Mouse (Mus musculus) urinary bladder, postnatal 4 days (tissue): ENCODE data around the gene Nav3.

Experiments
- DNase-seq, 2 experiments: peaks; one replicate each; pipeline ENCODE4 v3.0.0; 2021 to 2022; ENCODE audit warnings: low spot score in 2 of 2

Gene Nav3

GRCm38 (mm10) chr10:109684109-109685056, 771.6 kb downstream of the Nav3 start:
- no peak for DNase-seq

GRCm38 (mm10) chr10:109672896-109673295, 783.1 kb downstream of the Nav3 start:
- DNase-seq: no peak

GRCm38 (mm10) chr10:109667453-109667852, 788.6 kb downstream of the Nav3 start:
- no peak for DNase-seq

GRCm38 (mm10) chr10:109664629-109665317, 791.2 kb downstream of the Nav3 start:
- peak; percentile 30 to 70 for DNase-seq

- DNase-seq: no peak
These were observed 804.5 kb downstream of the Nav3 start for GRCm38 (mm10) chr10:109651516-109651915.

GRCm38 (mm10) chr10:109643598-109643997, 812.4 kb downstream of the Nav3 start:
- no peak for DNase-seq

- no peak for DNase-seq
These were observed 814.2 kb downstream of the Nav3 start for GRCm38 (mm10) chr10:109641806-109642205.

GRCm38 (mm10) chr10:109637702-109638101, 818.3 kb downstream of the Nav3 start:
- DNase-seq: no peak
